Mouse (Mus musculus) forebrain, embryonic 11.5 days (tissue): ENCODE measurements around the gene Mrpl53. TPM values are rescaled to one million over a fixed set of nuclear protein-coding genes. Genes with fewer than 3 reads are reported as not detected.

Experiments
- ATAC-seq: fragments of 200-750 bp; cut with Nextera tagmentation; replicated peaks from 2 replicates; pipeline ENCODE4 v1.8.0; 2017; ENCODE audit warnings: moderate TSS enrichment; ENCODE audit not compliant: low FRiP score
- DNase-seq: peaks from one replicate; pipeline ENCODE4 v3.0.0-alpha.2; 2017; ENCODE audit warnings: low spot score
- H3K27ac ChIP-seq: fragments of 300-500 bp; sonication (generic); 2 replicates; pipeline ENCODE4 v1.5.1; 2014; ENCODE audit warnings: low read depth, low read length
- H3K27me3 ChIP-seq: fragments of 300-500 bp; sonication (generic); 2 replicates; pipeline ENCODE4 v1.6.1; 2014; ENCODE audit warnings: mild to moderate bottlenecking, low read length, mixed read lengths; ENCODE audit not compliant: control insufficient read depth, insufficient read depth
- H3K36me3 ChIP-seq: fragments of 300-500 bp; sonication (generic); 2 replicates; pipeline ENCODE4 v1.6.1; 2014; ENCODE audit warnings: mild to moderate bottlenecking, low read length, moderate library complexity, mixed read lengths; ENCODE audit not compliant: control insufficient read depth, insufficient read depth
- H3K4me1 ChIP-seq: fragments of 300-500 bp; sonication (generic); replicated peaks from 2 replicates; pipeline ENCODE4 v1.6.1; 2014; ENCODE audit warnings: low read length, mixed read lengths; ENCODE audit not compliant: control insufficient read depth, insufficient read depth
- H3K4me2 ChIP-seq: fragments of 300-500 bp; sonication (generic); 2 replicates; pipeline ENCODE4 v1.6.1; 2014; ENCODE audit warnings: low read depth, mild to moderate bottlenecking, low read length, moderate library complexity, mixed read lengths; ENCODE audit not compliant: severe bottlenecking
- H3K4me3 ChIP-seq: fragments of 300-500 bp; sonication (generic); 2 replicates; pipeline ENCODE4 v1.5.1; 2014; ENCODE audit warnings: low read depth, low read length
- H3K9ac ChIP-seq: fragments of 300-500 bp; sonication (generic); 2 replicates; pipeline ENCODE4 v1.6.1; 2014; ENCODE audit warnings: low read length
- H3K9me3 ChIP-seq: fragments of 300-500 bp; sonication (generic); 2 replicates; pipeline ENCODE4 v1.6.1; 2016; ENCODE audit warnings: low read length, mixed read lengths; ENCODE audit not compliant: control insufficient read depth
- WGBS: fragments of 180-500 bp; shearing (Covaris S2); extraction: QIAGEN DNeasy Blood & Tissue Kit; methylation state at CpG from one replicate; pipeline ENCODE4 v1.1.7; 2014; 5-methylcytosine and 5-hydroxymethylcytosine counted together
- polyA plus RNA-seq: library from polyadenylated mRNA; unstranded; fragments of >200 nt; fragmentation: Nextera tagmentation; extraction: Ambion mirVana; gene quantifications from 2 replicates; pipeline ENCODE4 v1.2.1, GENCODE M21; 2014

The Mrpl53 gene
- polyA plus RNA-seq, 1 experiment from 2014 or later: 123 TPM

- Histone ChIP-seq H3K4me1 (peaks cover 30% of the 10 kb centered on the region; the same call in 1 of the 2 replicates), H3K4me2 (peak within 1 kb of the TSS; percentile 81), H3K27me3 (no peaks in the 10 kb centered on the region), H3K9me3 (no peaks in the 10 kb centered on the region), H3K9ac (peak within 1 kb of the TSS; percentile 93), H3K27ac (no peak within 1 kb of the TSS), H3K4me3 (peak within 1 kb of the TSS; percentile 50), H3K36me3 (no peaks in the 10 kb centered on the region)
- no peak for ATAC-seq
- DNase-seq: no peak
- 55% methylated on average over 7 of the region's 7 CpGs for WGBS
Observed at GRCm38 (mm10) chr6:83134951-83135513, 26.2 kb downstream of the Mrpl53 start, which contains the start of gene Rtkn. Gene Rtkn, plus strand, starts transcription at chr6:83135463.

DNA sequence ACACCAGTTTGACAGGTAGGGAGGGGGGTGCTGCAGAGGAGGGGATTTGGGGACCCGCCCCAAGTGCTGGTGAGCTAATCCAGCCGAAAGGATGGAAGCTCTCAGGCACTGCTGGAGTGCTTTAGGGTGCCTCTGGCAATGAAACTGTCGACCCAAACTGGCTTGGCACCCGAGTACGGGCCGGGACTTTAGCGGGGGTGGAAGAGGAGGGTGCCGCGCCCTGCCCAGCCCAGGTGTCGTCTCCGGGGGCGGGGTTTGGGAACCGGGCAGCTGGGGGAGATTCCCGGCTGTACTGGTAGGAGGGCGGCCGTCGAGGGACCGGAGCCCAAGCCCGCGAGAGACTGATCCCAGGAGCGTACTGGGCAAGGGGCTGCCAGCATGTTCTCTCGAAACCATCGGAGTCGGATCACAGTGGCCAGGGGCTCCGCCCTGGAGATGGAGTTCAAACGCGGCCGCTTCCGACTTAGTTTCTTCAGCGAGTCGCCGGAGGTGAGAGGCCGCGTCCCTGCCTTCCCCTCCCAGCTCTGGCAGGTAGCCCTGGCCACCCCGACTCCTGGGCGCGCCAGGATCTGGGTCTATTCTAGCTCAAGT is 26.8 kb downstream of the Mrpl53 start:
- WGBS: 3% methylated on average over 37 of the region's 37 CpGs
- Histone ChIP-seq H3K4me2 (peak overlapping the region; percentile 81), H3K36me3 (no peaks in the 10 kb centered on the region), H3K27ac (no peak overlapping the region), H3K4me1 (peaks cover 30% of the 10 kb centered on the region; the same call in 1 of the 2 replicates), H3K9ac (peak overlapping the region; percentile 93), H3K27me3 (no peaks in the 10 kb centered on the region), H3K9me3 (no peaks in the 10 kb centered on the region), H3K4me3 (peak overlapping the region; percentile 50)
- DNase-seq (no peak), ATAC-seq (no peak)

GRCm38 (mm10) chr6:83136291-83136880 is 27.5 kb downstream of the Mrpl53 start:
- DNase-seq: no peak

DNA sequence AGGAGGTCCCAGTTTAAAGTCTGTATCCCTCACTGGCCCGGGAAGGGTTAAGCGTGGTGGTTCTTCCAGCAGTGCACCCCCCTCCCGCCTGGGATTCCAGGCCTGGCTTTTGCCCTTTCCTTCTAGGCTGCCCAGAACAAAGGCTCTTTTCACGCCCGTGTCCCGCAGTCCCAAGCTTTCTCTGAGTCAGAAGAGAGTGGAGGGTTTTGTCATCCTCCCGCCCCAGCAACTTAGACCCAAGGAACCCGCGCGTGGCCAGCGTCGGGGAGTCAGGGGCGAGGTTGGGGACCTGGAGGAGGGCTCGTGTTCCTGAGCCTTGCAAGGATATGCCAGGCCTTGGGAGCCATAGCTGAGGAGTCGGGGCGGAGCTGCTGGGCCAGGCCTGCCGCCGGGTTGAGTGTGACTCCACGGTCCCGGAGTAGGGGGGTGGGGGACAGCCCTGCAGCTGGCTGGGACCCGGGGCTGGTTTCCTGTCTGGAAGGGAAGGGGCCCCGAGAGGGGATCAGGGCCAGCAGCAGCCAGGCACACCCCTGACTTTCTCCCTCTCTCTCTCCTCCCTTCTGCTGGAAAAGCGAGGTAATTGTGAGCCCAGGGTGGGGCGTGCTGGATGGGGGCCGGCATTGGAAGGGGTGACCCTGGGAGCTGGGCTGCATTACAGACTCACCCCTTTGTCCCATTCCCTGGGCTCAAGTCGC is 28.2 kb downstream of the Mrpl53 start:
- Histone ChIP-seq H3K4me3 (peak overlapping the region; percentile 50), H3K9ac (peak overlapping the region; percentile 93), H3K4me1 (peaks cover 32% of the 10 kb centered on the region), H3K9me3 (no peaks in the 10 kb centered on the region), H3K4me2 (peak overlapping the region; percentile 81), H3K36me3 (no peaks in the 10 kb centered on the region), H3K27me3 (no peaks in the 10 kb centered on the region), H3K27ac (peak overlapping the region; percentile 98)
- ATAC-seq: peak; percentile 73
- under 1% methylated on average over 23 of the region's 26 CpGs for WGBS
- DNase-seq: peak; percentile 89

More at GRCm38 (mm10) chr6:83136291-83136880, 27.5 kb downstream of the Mrpl53 start:
- Histone ChIP-seq H3K9me3 (no peaks in the 10 kb centered on the region), H3K27me3 (no peaks in the 10 kb centered on the region), H3K4me2 (peak overlapping the region; percentile 81), H3K4me3 (peak overlapping the region; percentile 50), H3K36me3 (no peaks in the 10 kb centered on the region), H3K4me1 (peaks cover 30% of the 10 kb centered on the region; the same call in 1 of the 2 replicates), H3K27ac (peak overlapping the region; percentile 98), H3K9ac (peak overlapping the region; percentile 93)
- 5% methylated on average over 5 of the region's 5 CpGs for WGBS
- no peak for ATAC-seq

DNA sequence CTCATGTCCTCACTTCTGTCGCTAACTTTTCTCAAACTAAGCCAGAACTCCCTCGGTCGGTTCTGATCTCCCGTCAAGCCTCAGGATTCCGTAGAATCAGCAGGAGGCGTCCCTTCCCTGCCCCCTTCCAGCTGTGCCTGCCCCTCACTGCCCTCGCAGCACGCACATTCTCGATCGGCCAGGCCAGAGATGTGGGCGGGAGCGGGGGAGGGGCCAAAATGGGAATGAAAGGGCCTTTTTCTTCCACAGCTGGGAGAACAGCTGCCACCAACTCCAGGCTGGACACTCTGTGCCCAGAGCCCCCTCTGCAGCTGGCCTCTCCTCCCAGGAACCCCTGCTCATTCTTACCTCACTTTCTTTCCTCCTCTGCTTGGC is 28.7 kb downstream of the Mrpl53 start:
- DNase-seq (peak; percentile 93), ATAC-seq (peak; percentile 79)
- Histone ChIP-seq H3K9ac (peak overlapping the region; percentile 93), H3K9me3 (no peaks in the 10 kb centered on the region), H3K27ac (peak overlapping the region; percentile 98), H3K36me3 (no peaks in the 10 kb centered on the region), H3K4me1 (peaks cover 38% of the 10 kb centered on the region), H3K4me2 (peak overlapping the region; percentile 81), H3K27me3 (no peaks in the 10 kb centered on the region), H3K4me3 (peak overlapping the region; percentile 50)
- 0% methylated on average over 12 of the region's 12 CpGs for WGBS

DNA sequence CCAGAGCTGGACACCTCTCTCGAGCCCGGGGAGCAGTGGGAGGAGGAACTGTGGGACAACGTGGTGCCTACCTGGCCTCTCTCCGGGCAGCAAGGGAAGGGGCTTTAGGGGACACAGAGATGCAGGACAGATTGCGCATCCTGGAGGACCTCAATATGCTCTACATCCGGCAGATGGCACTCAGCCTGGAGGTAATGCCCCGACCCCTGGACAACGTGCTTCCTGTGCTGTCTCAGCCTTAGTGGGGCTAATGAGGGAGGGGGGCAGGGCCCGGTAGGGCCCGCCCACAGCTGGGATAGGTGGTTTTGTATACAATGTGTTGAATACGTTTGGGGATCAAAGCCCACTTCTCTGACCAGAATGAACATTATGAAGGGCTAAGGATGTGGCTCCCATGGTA is 29.2 kb downstream of the Mrpl53 start:
- ATAC-seq (peak; percentile 56), DNase-seq (peak; percentile 76)
- H3K4me2 ChIP-seq: peak overlapping the region; percentile 81
- H3K9ac ChIP-seq: peak overlapping the region; percentile 93
- H3K9me3 ChIP-seq: no peaks in the 10 kb centered on the region
- H3K27me3 ChIP-seq: no peaks in the 10 kb centered on the region
- WGBS: 1% methylated on average over 11 of the region's 11 CpGs
- peaks cover 38% of the 10 kb centered on the region for H3K4me1 ChIP-seq
- no peaks in the 10 kb centered on the region for H3K36me3 ChIP-seq
- H3K27ac ChIP-seq: peak overlapping the region; percentile 98
- peak overlapping the region; percentile 50 for H3K4me3 ChIP-seq

GRCm38 (mm10) chr6:83140044-83140443 is 31.2 kb downstream of the Mrpl53 start:
- no peak overlapping the region for H3K4me3 ChIP-seq
- H3K4me2 ChIP-seq: no peak overlapping the region
- H3K36me3 ChIP-seq: no peaks in the 10 kb centered on the region
- DNase-seq (no peak), ATAC-seq (no peak)
- peaks cover 38% of the 10 kb centered on the region for H3K4me1 ChIP-seq
- no peak overlapping the region for H3K9ac ChIP-seq
- H3K27me3 ChIP-seq: no peaks in the 10 kb centered on the region
- no peaks in the 10 kb centered on the region for H3K9me3 ChIP-seq
- WGBS: 95% methylated on average over 8 of the region's 8 CpGs
- H3K27ac ChIP-seq: no peak overlapping the region

- Histone ChIP-seq H3K27me3 (no peaks in the 10 kb centered on the region), H3K9me3 (no peaks in the 10 kb centered on the region), H3K27ac (no peak overlapping the region), H3K4me3 (0 out of 2 replicates have a peak overlapping the region, but pooled peaks have one; percentile 20), H3K36me3 (no peaks in the 10 kb centered on the region), H3K4me2 (peak overlapping the region; percentile 61; the same call in 1 of the 2 replicates), H3K9ac (peak overlapping the region; percentile 54), H3K4me1 (peaks cover 27% of the 10 kb centered on the region)
- ATAC-seq: no peak
- 35% methylated on average over 4 of the region's 4 CpGs for whole genome bisulfite sequencing
- DNase-seq: no peak
Observed at GRCm38 (mm10) chr6:83141636-83142035, 32.8 kb downstream of the Mrpl53 start.
